Mouse (Mus musculus) thymus, adult 18-20 months (tissue): ENCODE measurements around the gene Smarcb1.
"Not testable (repeated sequence)": the region's sequence is repeated elsewhere in the genome, so short reads cannot be mapped to it uniquely, and the experiment has no call there.

ENCODE experiments used
- DNase-seq, 2 experiments: peaks; one replicate each; pipeline ENCODE4 v3.0.0; 2022; ENCODE audit warnings: mixed read lengths in 2 of 2

Gene Smarcb1

GRCm38 (mm10) chr10:75887504-75887903, 33.9 kb downstream of the Smarcb1 start:
- not testable (repeated sequence) for DNase-seq

- DNase-seq = no peak
Observed at GRCm38 (mm10) chr10:75884742-75885141, 36.7 kb downstream of the Smarcb1 start.

- peak; percentile 36 to 42 for DNase-seq
Observed at GRCm38 (mm10) chr10:75883232-75883552, 38.2 kb downstream of the Smarcb1 start.

- DNase-seq = no peak
Observed at GRCm38 (mm10) chr10:75882433-75883231, 38.8 kb downstream of the Smarcb1 start.

DNA sequence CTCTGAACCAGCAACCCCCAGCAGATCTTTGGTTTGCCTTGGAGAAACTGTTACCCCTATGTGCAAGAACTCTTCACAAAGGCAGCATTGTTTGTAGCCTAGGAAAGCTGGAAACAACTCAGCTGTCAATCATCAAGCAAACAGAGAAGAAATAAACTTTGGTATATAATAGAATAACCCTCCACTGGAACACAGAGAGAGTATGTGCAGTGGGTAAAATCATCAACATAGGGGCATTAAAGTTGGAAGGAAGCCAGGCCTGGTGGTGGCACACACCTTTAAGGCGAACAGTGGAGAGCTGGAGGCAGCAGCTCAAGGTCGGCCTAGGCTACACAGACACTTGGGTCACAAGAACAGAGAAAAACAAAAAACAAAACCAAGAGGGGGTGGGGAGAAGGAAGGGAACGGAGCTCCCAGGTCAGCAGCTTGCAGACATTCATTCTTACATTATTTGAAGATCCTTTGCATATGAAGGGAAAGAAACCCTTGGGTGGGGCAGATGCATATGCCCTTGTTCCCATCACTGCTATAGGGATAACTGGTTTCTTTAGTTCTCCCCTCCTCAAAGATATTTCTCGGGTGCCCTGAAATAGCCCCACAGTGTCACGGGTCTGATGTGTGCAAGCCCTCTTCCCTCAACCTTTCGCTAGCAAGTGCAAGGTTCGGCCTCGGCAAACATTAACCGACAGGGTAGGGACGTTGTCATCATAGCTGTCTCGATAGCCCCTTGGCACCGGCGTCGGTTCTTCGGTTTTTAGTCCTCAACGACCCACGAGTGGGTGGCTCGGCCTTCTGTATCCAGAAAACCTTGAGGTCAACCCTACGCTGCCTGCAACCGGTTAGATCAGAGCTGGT, 39.6 kb downstream of the Smarcb1 start:
- no peak for DNase-seq

- no peak for DNase-seq
Observed at GRCm38 (mm10) chr10:75880771-75881577, 40.4 kb downstream of the Smarcb1 start.

GRCm38 (mm10) chr10:75880351-75880750, 41.1 kb downstream of the Smarcb1 start:
- DNase-seq = no peak

DNA sequence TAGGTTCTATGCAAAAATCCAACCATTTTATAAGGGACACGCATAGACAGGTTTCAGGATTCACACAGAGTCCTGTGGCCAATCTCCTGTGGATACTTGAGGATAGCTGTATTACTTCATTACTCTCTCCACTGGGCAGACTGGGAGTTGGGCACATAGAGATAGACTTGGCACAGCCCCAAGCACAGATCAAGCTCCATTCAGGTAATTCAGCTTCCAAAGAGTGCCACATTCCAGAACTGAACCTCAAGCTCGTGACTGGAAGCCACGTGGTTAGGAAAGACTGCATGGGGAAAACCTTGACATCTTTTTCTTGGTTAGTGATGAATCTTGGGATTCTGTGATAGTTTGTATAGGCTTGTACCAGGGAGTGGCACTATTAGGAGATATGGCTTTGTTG, 42.6 kb downstream of the Smarcb1 start:
- no peak for DNase-seq

DNA sequence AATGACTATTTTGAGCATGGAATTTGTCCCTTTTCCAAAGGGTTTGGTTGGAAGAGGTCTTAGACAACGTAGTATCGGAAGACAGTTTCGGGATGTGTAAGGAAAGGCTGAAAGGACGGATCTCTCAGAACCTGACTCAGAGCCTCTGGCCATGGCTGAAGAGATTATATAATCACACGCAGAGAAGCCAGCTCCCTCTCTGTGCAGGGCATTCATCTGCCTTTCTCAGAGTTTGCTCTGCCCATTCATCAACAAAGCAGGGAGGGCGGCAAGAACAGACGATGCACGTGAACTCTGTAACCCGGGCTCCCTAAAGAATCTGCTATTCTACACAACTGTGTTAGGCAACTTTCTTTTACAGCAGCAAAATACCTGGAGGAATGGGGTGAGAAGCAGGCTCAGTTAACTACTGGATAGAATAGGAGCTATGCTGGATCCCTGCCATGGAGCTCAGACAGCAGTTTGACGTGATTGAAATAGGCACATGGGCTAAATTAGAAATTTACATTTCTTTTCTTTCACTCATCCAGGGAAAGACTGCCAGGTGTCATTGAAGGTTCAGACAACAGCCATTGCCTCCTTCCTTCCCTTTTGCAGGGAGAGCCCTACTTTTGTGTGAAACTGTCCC, 47.8 kb downstream of the Smarcb1 start:
- no peak for DNase-seq

DNA sequence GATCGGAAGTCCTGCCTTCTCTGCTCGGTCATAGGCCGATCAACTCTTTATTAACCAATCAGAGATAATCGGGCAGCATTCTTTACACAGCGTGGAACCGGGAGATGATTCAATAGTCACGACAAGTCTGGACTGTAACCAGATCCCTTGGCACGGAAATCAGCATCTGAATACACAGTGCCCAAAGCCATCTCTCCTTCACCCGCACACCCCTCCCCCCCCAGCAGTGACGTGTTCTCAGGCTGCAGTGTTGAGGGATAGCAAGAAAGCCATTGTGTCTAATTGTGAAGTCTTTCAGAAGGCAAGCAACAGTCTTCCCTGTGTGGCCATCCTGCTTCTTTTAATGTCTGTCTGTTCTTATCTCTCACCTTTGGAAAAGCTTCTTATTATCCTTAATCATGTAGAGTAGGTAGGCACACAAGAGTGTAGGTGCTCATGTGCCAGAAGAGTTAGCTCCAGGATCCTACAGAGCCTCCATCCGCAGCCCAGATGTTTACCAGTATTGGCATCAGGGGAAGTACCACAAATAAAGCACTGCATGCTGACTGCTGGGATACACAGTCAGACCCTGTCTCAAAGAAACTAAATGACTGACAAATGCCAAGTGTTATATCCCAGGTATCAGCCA, 48.4 kb downstream of the Smarcb1 start:
- no peak for DNase-seq

DNA sequence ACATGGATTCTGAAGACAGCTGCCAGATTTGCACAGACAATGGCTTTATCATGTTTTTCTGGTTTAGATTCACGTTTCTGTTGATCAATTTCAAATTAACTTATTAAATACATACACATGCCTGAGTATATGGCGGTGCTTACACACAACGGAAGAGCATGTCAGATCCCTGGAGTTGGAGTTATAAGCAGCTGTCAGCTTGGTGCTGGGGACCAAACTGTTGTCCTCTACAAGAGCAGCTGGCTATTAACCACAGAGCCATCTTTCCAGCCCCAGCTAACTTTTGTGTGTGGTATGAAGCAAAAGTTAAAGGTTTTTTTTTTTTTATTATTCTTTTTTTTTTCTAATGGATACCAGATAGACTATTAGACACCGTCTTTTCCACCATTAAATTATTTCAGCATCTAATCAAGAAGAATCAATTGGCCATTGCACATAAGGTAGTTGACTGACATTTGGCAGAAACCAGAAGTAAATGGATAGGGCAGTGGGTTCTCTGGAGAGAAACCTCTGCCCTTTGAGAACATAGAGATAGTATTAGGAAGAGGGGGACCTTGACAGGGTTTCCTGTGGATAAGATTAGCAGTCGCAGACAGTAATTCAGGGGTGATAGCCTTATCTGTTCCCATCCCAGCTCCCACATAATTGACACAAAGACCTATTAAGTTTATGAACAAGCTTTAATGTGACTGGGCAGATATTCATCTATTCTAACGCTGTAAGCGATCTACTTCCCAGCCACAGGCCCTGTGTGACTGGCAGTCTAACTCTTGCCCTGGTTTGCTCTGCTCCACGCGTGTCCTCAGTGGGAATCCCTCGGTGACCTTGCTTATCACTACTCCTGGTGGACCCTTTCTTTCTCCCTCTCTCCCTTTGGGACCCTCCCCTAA, 49.1 kb downstream of the Smarcb1 start:
- no peak for DNase-seq

GRCm38 (mm10) chr10:75861587-75861986, 59.8 kb downstream of the Smarcb1 start:
- no peak for DNase-seq

GRCm38 (mm10) chr10:75860746-75861145, 60.7 kb downstream of the Smarcb1 start:
- no peak for DNase-seq

DNA sequence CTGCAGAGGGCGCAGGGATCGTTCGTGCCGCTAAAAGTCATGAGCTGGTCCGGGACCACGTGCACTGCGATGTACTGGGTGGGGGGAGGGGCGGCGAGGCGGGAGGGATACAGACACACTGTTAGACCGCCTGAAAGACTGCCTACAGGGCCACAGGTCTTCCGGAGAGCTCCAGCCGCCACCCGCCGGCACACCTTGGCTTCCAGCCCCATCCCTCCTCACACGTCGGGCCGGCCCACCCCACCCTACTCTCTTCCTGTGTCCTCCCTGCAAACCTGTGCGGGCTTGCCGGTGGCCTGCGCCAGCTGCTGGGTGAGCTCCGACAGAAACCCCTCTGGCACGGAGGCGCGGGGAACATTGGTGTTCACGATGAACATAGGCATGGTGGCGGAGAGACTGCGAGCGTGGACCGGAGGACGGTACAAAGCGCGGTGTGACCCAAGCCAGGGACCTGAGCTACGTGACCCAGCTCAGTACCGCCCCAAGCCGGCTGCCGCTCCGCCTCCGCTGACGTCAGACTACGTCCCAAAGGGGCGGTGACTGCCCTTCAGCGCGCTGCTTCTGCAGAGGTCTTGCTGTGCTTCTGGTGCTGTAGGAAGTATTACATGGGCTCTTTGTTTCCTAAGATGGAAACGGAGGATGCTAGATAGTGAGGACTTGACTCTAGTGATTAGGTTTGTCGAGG, 61.5 kb downstream of the Smarcb1 start, which contains the start of gene Mif:
Gene Mif (minus strand): TSS at position 455 of the 685 bp plus-strand sequence.
- DNase-seq = peak; percentile 72 to 80

- no peak for DNase-seq
Observed at GRCm38 (mm10) chr10:75859107-75859746, 62.2 kb downstream of the Smarcb1 start.

- DNase-seq = no peak
Observed at GRCm38 (mm10) chr10:75857598-75857997, 63.8 kb downstream of the Smarcb1 start.

DNA sequence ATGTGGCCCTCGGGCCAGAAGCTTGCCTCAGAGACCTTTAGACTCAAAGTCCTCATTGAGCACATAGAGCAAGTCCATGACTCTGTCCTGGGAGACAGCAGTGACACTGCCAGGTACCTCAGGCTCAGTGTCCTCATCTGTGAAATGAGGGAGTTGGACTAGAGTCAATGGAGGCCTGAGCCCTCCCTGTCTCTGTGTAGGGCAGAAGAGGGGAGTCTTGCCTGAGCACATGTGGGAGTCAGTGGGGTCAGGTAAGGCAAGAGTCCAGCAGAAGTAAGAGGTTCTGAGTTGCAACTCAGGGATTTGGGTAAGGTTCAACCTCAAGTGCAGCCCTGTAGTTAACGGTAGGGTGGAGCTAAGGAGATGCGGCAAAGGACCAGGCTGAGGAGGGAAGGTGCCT, 64.4 kb downstream of the Smarcb1 start:
- no peak for DNase-seq

GRCm38 (mm10) chr10:75856155-75856907, 65.1 kb downstream of the Smarcb1 start:
- DNase-seq = no peak

GRCm38 (mm10) chr10:75855416-75855981, 65.9 kb downstream of the Smarcb1 start:
- no peak for DNase-seq
